Mouse (Mus musculus) E14TG2a.4 (cell line): ENCODE results near the gene Diras2.
"Not testable (repeated sequence)": the region's sequence is repeated elsewhere in the genome, so short reads cannot be mapped to it uniquely, and the experiment has no call there.

Source experiments
- H3K27me3 ChIP-seq: 2 replicates; pipeline ENCODE4 v1.6.1; 2014; ENCODE audit warnings: low read length, control low read depth; ENCODE audit not compliant: insufficient read depth
- H3K36me3 ChIP-seq: 2 replicates; pipeline ENCODE4 v1.6.1; 2014; ENCODE audit warnings: low read length, control low read depth; ENCODE audit not compliant: insufficient read depth
- H3K4me1 ChIP-seq: replicated peaks from 2 replicates; pipeline ENCODE4 v1.6.1; 2014; ENCODE audit warnings: low read depth, low read length, control low read depth
- H3K4me3 ChIP-seq: replicated peaks from 2 replicates; pipeline ENCODE4 v1.5.1; 2014; ENCODE audit warnings: mild to moderate bottlenecking, low read length
- H3K9me3 ChIP-seq: 2 replicates; pipeline ENCODE4 v1.6.1; 2014; ENCODE audit warnings: low read length, control low read depth
- CTCF ChIP-seq: conservative IDR thresholded peaks from 2 replicates; pipeline ENCODE4 v1.5.1; 2014; ENCODE audit warnings: low read length
- NANOG ChIP-seq: IDR thresholded peaks from 2 replicates; pipeline ENCODE4 v1.6.1; 2014; ENCODE audit warnings: borderline replicate concordance, low read length, mixed read lengths
- POU5F1 ChIP-seq: IDR thresholded peaks from 2 replicates; pipeline ENCODE4 v1.6.1; 2014; ENCODE audit warnings: low read length, borderline replicate concordance

Gene Diras2

GRCm38 (mm10) chr13:52518377-52518776 is 12.7 kb downstream of the Diras2 start:
- H3K4me1 ChIP-seq, result 0 out of 2 replicates have a peak, but pooled peaks cover 7% of the 10 kb centered on the region
- TF ChIP-seq NANOG (no peak), POU5F1 (no peak), CTCF (no peak)
- H3K36me3 ChIP-seq, result no peaks in the 10 kb centered on the region
- H3K9me3 ChIP-seq, result no peaks in the 10 kb centered on the region
- H3K27me3 ChIP-seq, result no peaks in the 10 kb centered on the region
- H3K4me3 ChIP-seq, result no peak overlapping the region

DNA sequence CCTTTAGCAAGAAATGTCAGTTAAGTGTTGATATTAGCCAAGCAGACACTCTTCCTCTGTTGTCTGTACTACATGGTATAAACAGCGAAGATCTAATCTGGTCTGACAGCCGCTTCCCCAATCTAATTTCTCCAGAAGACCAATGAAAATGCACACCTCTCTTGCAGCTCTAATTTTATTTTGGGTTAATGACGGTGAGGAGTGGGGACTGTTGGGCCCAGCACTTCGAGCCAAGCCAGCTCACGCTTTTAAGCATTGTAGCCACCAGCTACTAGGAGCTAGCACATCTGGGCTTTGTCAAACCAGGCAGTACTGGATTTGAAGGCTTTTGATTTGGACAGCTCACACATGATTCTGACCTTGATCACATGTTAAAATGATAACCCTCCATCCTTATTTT is 14.1 kb downstream of the Diras2 start:
- 0 out of 2 replicates have a peak, but pooled peaks cover 7% of the 10 kb centered on the region for H3K4me1 ChIP-seq
- H3K9me3 ChIP-seq, result no peaks in the 10 kb centered on the region
- H3K27me3 ChIP-seq, result no peaks in the 10 kb centered on the region
- H3K4me3 ChIP-seq, result no peak overlapping the region
- no peak for TF ChIP-seq NANOG
- TF ChIP-seq CTCF, result no peak
- no peaks in the 10 kb centered on the region for H3K36me3 ChIP-seq

DNA sequence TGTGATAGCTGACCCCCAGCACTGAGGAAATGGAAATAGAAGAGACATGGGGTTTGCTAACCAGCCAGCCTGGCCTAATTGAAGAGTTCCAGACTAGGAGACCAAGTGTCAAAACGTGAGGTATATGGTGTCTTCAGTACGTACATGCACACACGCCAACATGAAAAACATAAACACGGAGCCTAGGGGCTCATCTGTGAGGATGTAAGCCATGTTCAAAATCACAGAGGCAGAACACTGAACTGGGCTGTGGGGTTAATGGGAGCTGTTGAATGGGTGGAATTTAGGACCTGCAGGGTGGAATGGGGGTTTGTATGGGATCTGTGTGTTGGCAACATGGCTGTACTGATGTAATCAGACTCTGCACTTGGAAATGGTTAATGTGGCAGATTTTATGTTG is 14.5 kb downstream of the Diras2 start:
- TF ChIP-seq POU5F1 (no peak), CTCF (no peak), NANOG (no peak)
- no peak overlapping the region for H3K4me3 ChIP-seq
- no peaks in the 10 kb centered on the region for H3K9me3 ChIP-seq
- 0 out of 2 replicates have a peak, but pooled peaks cover 7% of the 10 kb centered on the region for H3K4me1 ChIP-seq
- no peaks in the 10 kb centered on the region for H3K27me3 ChIP-seq
- no peaks in the 10 kb centered on the region for H3K36me3 ChIP-seq

DNA sequence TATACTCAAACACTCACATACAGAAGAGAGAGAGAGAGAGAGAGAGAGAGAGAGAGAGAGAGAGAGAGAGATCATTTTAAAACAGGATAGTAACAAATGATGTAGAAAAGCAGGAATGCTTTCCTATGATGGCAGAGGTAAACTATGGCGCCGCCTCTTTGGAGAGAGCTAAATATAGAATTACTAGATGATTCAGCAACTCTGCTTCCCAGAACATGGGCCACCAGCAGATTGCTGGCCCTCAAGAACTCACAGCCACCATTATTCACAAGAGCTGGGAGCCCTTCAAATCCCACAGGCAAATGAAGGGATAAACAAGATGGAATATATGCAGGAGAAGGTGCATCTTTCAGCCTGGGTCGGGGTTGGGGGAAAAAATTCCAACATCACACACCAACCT is 15.0 kb downstream of the Diras2 start:
- 0 out of 2 replicates have a peak, but pooled peaks cover 7% of the 10 kb centered on the region for H3K4me1 ChIP-seq
- H3K36me3 ChIP-seq, result no peaks in the 10 kb centered on the region
- TF ChIP-seq NANOG, result no peak
- no peak for TF ChIP-seq CTCF
- no peak for TF ChIP-seq POU5F1

GRCm38 (mm10) chr13:52513554-52513953 is 17.5 kb downstream of the Diras2 start:
- Histone ChIP-seq H3K36me3 (no peaks in the 10 kb centered on the region), H3K4me3 (no peak overlapping the region), H3K9me3 (no peaks in the 10 kb centered on the region; the same call in 1 of the 2 replicates), H3K27me3 (no peaks in the 10 kb centered on the region), H3K4me1 (0 out of 2 replicates have a peak, but pooled peaks cover 2% of the 10 kb centered on the region)
- no peak for TF ChIP-seq POU5F1
- no peak for TF ChIP-seq CTCF
- TF ChIP-seq NANOG, result no peak

More for the DNA sequence above, 15.0 kb downstream of the Diras2 start:
- H3K4me3 ChIP-seq, result no peak overlapping the region
- no peaks in the 10 kb centered on the region for H3K27me3 ChIP-seq
- no peaks in the 10 kb centered on the region for H3K9me3 ChIP-seq

- Histone ChIP-seq H3K36me3 (no peaks in the 10 kb centered on the region), H3K4me3 (no peak overlapping the region), H3K9me3 (no peaks in the 10 kb centered on the region; the same call in 1 of the 2 replicates), H3K4me1 (peaks cover 8% of the 10 kb centered on the region), H3K27me3 (peaks cover 6% of the 10 kb centered on the region; the same call in 1 of the 2 replicates)
- TF ChIP-seq CTCF (no peak), POU5F1 (no peak), NANOG (no peak)
These were observed 18.7 kb downstream of the Diras2 start for GRCm38 (mm10) chr13:52512356-52512755.

DNA sequence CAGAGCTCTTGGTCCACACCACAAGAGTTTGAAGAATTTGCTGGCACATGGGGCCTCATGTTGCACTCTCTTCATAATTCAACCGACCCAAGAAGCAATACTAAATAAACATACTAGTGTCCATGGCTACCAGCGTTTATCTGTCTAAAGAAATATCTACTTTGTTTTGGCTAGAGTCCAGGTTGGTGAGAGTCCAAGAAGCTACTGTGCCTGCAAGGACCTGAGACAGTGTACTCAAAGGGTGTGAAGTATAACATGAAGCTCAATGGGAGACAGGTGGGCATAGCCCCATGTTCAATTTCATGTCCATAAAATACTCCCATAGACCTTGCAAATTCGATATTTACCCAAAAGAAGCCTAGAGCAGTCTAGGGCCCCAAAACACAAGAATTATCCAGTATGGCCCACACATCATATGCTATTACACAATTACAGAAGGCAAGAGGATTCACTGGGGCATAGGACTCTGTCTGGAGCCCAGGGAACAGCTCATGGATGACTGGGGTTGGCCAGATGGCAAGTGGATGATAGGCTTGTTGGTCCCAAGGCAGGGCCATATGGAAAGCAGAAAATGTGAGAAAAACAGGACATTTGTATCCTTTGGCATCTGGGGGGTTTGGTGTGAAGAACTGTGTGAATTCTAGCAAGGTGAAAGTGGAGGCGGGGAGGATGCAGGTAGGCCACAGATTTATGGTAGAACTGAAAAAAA is 20.8 kb downstream of the Diras2 start:
- Histone ChIP-seq H3K4me1 (peaks cover 8% of the 10 kb centered on the region), H3K4me3 (no peak overlapping the region), H3K27me3 (peaks cover 6% of the 10 kb centered on the region; the same call in 1 of the 2 replicates), H3K36me3 (no peaks in the 10 kb centered on the region), H3K9me3 (no peaks in the 10 kb centered on the region; the same call in 1 of the 2 replicates)
- no peak for TF ChIP-seq NANOG
- no peak for TF ChIP-seq POU5F1
- no peak for TF ChIP-seq CTCF

GRCm38 (mm10) chr13:52507460-52508293 is 23.4 kb downstream of the Diras2 start:
- peaks cover 8% of the 10 kb centered on the region for H3K4me1 ChIP-seq
- no peaks in the 10 kb centered on the region for H3K36me3 ChIP-seq
- peaks cover 6% of the 10 kb centered on the region; the same call in 1 of the 2 replicates for H3K27me3 ChIP-seq
- H3K9me3 ChIP-seq, result no peaks in the 10 kb centered on the region; the same call in 1 of the 2 replicates
- H3K4me3 ChIP-seq, result 0 out of 2 replicates have a peak overlapping the region, but pooled peaks have one; percentile 20
- TF ChIP-seq CTCF (no peak), POU5F1 (no peak), NANOG (no peak)

DNA sequence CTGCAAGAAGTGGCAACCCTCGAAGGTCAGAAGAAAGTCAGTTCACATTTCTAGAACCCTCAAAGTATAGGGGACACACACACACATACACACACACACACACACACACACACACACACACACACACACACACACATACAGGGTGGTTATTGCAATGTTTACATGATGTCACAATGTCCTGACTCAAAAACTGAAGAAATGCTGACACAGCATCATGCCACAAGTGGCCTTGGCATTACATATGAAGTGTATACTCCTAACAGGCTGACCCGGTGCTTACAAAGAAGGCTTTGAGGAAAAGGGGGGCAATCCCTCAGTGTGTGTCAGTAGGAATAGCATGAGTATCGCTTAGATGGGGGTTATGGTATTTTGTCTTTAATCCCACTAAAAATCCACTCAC is 24.3 kb downstream of the Diras2 start:
- not testable (repeated sequence) for H3K4me1 ChIP-seq, H3K27me3 ChIP-seq, H3K36me3 ChIP-seq, H3K9me3 ChIP-seq, H3K4me3 ChIP-seq

- H3K4me1 ChIP-seq, H3K36me3 ChIP-seq, H3K9me3 ChIP-seq, H3K4me3 ChIP-seq, H3K27me3 ChIP-seq: not testable (repeated sequence)
These were observed 25.3 kb downstream of the Diras2 start for GRCm38 (mm10) chr13:52505683-52506285.
